Comparison of ENCODE assay signal across 29 mouse cellular contexts in the genomic region with DNA sequence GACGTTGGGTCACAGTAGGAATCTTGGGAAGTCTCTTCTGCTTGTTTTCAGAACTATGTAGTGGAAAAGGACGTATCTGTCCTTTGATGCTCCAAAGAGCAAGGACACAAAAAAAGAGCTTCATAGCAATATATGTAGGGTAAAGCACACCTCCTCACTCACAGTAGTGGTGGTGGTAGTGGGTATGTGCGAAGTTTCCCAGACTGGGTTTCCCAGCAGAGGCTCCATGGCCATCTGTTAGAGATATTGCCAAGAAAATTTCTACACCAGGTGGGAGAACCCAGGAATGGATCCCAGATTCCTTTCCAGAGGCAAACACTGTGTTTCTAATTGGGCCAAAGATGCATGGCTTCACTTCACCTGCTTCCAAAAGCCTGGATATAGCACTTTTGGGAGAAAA.
A peak's percentile ranks its signal among the peaks of the same experiment; 100 is the strongest.
DNase-seq lines count a peak whose midpoint lies in the region; ATAC-seq and TF ChIP-seq lines count a peak whose summit lies in the region.
"Had no signal": no experiment of that assay in that cellular context is flagged by ENCODE, and none has a peak within 500 bp of the region (broad histone marks: within the 10 kb centered on the region; RNA-seq: fewer than 3 reads in every experiment).

No protein-coding gene starts in this region.

- H3K9me3 ChIP-seq in hindbrain, embryonic 13.5 days = no peaks in the 10 kb centered on the region
- H3K9me3 ChIP-seq: G1E; heart, embryonic 15.5 days; limb, embryonic 15.5 days; lung, embryonic 15.5 days; neural tube, embryonic 13.5 days had no signal

- no peaks in the 10 kb centered on the region for H3K36me3 ChIP-seq in hindbrain, embryonic 13.5 days
- H3K36me3 ChIP-seq: G1E; heart, embryonic 15.5 days; limb, embryonic 15.5 days; lung, embryonic 15.5 days; neural tube, embryonic 13.5 days had no signal

- TF ChIP-seq CTCF in brain, embryonic 14.5 days (IDR thresholded peaks at IDR 0.05; ENCODE audit: borderline replicate concordance, extremely low read depth, insufficient read depth, insufficient read length) = no peak

- H3K9ac ChIP-seq in hindbrain, embryonic 13.5 days = no peak overlapping the region
- H3K9ac ChIP-seq: heart, embryonic 15.5 days; hindbrain, embryonic 14.5 days; limb, embryonic 15.5 days; liver, embryonic 14.5 days; lung, embryonic 15.5 days; neural tube, embryonic 13.5 days had no signal

- ATAC-seq in hindbrain, embryonic 13.5 days (ENCODE audit: low FRiP score) = no peak
- ATAC-seq: inflammation-experienced regulatory T-cells, adult 6 months; Patski had no signal

- H3K4me1 ChIP-seq in hindbrain, embryonic 13.5 days (replicated peaks) = peaks cover 3% of the 10 kb centered on the region; the same call in 1 of the 2 replicates
- H3K4me1 ChIP-seq: limb, embryonic 15.5 days; lung, embryonic 15.5 days; neural tube, embryonic 13.5 days had no signal

- no peaks in the 10 kb centered on the region for H3K27me3 ChIP-seq in hindbrain, embryonic 13.5 days
- H3K27me3 ChIP-seq: CH12.LX; heart, embryonic 15.5 days; limb, embryonic 15.5 days; lung, embryonic 15.5 days; neural tube, embryonic 13.5 days had no signal

- DNase-seq in left cerebral cortex, adult 11 months (ENCODE audit: low spot score) = peak; percentile 48
- no peak for DNase-seq in left cerebral cortex, postnatal 4 days
- peak; percentile 23 for DNase-seq in brain, embryonic 14.5 days (ENCODE audit: low read depth)
- DNase-seq in frontal cortex, postnatal 36 days (ENCODE audit: low spot score in 2 of 2) = peak; percentile 56 to 85
- DNase-seq in right cerebral cortex, postnatal 25 days = peak; percentile 70
- no peak for DNase-seq in gastrocnemius, postnatal 25 days
- DNase-seq: B cell, adult 2 months; cerebellum, adult 18-20 months; cerebellum, postnatal 36 days; heart, postnatal 36 days; kidney, adult 18-20 months; kidney, postnatal 10 days; lung, postnatal 4 days; midbrain, embryonic 14.5 days; retina, postnatal 1 day; spleen, adult 18-20 months; thymus, postnatal 25 days had no signal

- intact Hi-C loops in left cerebral cortex, postnatal 4 days (cut with DNase I) = no loop called here

- H3K27ac ChIP-seq in hindbrain, embryonic 13.5 days = no peak overlapping the region
- H3K27ac ChIP-seq: heart, embryonic 15.5 days; hindbrain, embryonic 14.5 days; limb, embryonic 15.5 days; liver, embryonic 14.5 days; lung, embryonic 15.5 days; neural tube, embryonic 13.5 days had no signal

- 86% methylated on average over 3 of the region's 3 CpGs for WGBS in hindbrain, embryonic 13.5 days

- H3K4me2 ChIP-seq in hindbrain, embryonic 13.5 days = no peak overlapping the region
- H3K4me2 ChIP-seq: heart, embryonic 15.5 days; hindbrain, embryonic 14.5 days; limb, embryonic 15.5 days; lung, embryonic 15.5 days; neural tube, embryonic 13.5 days had no signal

- no peak overlapping the region for H3K4me3 ChIP-seq in hindbrain, embryonic 13.5 days
- H3K4me3 ChIP-seq: heart, embryonic 15.5 days; limb, embryonic 15.5 days; lung, embryonic 15.5 days; myocyte; neural tube, embryonic 13.5 days had no signal

- no peak for TF ChIP-seq POLR2A in brain, embryonic 14.5 days (IDR thresholded peaks at IDR 0.05; ENCODE audit: borderline replicate concordance, extremely low read depth, insufficient read depth, insufficient read length, poor library complexity, severe bottlenecking)

Comparison
In these comparisons a context has a peak if more than half of its experiments do, and no peak if none do; other contexts are left out.
1. DNase-seq: peak in left cerebral cortex, adult 11 months (single experiment), brain, embryonic 14.5 days (single experiment), frontal cortex, postnatal 36 days (2 of 2) and right cerebral cortex, postnatal 25 days (single experiment); none in left cerebral cortex, postnatal 4 days (single experiment) and gastrocnemius, postnatal 25 days (single experiment).